Mouse (Mus musculus) bone marrow, adult 2 months (tissue): ENCODE data around the gene Troap. TPM values are rescaled to one million over a fixed set of nuclear protein-coding genes. Genes with fewer than 3 reads are reported as not detected.

Experiments used
- H3K27ac ChIP-seq: fragments of 200-500 bp; 2 replicates; pipeline ENCODE4 v1.5.1; 2012; ENCODE audit warnings: low read depth, mild to moderate bottlenecking, control low read depth, inconsistent platforms, low read length; ENCODE audit not compliant: control insufficient read depth, poor library complexity, insufficient read depth
- H3K4me1 ChIP-seq: fragments of 200-500 bp; 2 replicates; pipeline ENCODE4 v1.6.1; 2011; ENCODE audit warnings: low read length; ENCODE audit not compliant: control insufficient read depth, insufficient read depth
- H3K4me3 ChIP-seq: fragments of 200-500 bp; replicated peaks from 2 replicates; pipeline ENCODE3; 2011; ENCODE audit warnings: mild to moderate bottlenecking, low read depth, low read length, control low read depth; ENCODE audit not compliant: control insufficient read depth
- CTCF ChIP-seq: fragments of 200-500 bp; IDR thresholded peaks from 2 replicates; pipeline ENCODE4 v1.5.1; 2011; ENCODE audit warnings: low read length, control low read depth; ENCODE audit not compliant: control insufficient read depth, insufficient read depth
- POLR2A ChIP-seq: fragments of 200-500 bp; IDR thresholded peaks from 2 replicates; pipeline ENCODE4 v1.6.1; 2011; ENCODE audit warnings: low read depth, mild to moderate bottlenecking, control low read depth, low read length, borderline replicate concordance; ENCODE audit not compliant: control insufficient read depth
- WGBS: fragments of 180-500 bp; shearing (Covaris S2); methylation state at CpG from one replicate; pipeline ENCODE4 v1.1.7; 2018; 5-methylcytosine and 5-hydroxymethylcytosine counted together
- polyA plus RNA-seq: library from polyadenylated mRNA; stranded (reverse); fragments of >200 nt; gene quantifications from 2 replicates; pipeline ENCODE4 v1.2.4, GENCODE M21; 2011; ENCODE audit warnings: low replicate concordance; ENCODE audit not compliant: missing spikeins, insufficient read depth, insufficient read length

Gene Troap
- polyA plus RNA-seq, 1 experiment: 103 TPM

GRCm38 (mm10) chr15:99111809-99112208, 37.4 kb downstream of the Troap start:
- Histone ChIP-seq H3K4me1 (no peaks in the 10 kb centered on the region), H3K4me3 (no peak overlapping the region), H3K27ac (no peak overlapping the region)
- WGBS: 65% methylated on average over 4 of the region's 4 CpGs
- TF ChIP-seq POLR2A (no peak), CTCF (no peak)

GRCm38 (mm10) chr15:99112843-99113395, 38.5 kb downstream of the Troap start:
- H3K27ac ChIP-seq: no peak overlapping the region
- 66% methylated on average over 11 of the region's 11 CpGs for WGBS
- no peak for TF ChIP-seq POLR2A
- TF ChIP-seq CTCF: no peak
- no peaks in the 10 kb centered on the region for H3K4me1 ChIP-seq
- H3K4me3 ChIP-seq: no peak overlapping the region

- TF ChIP-seq POLR2A (no peak), CTCF (peak; percentile 1; the same call in 1 of the 2 replicates)
- no peak overlapping the region for H3K27ac ChIP-seq
- 11% methylated on average over 9 of the region's 9 CpGs for WGBS
These were observed 39.1 kb downstream of the Troap start for GRCm38 (mm10) chr15:99113396-99113975.

DNA sequence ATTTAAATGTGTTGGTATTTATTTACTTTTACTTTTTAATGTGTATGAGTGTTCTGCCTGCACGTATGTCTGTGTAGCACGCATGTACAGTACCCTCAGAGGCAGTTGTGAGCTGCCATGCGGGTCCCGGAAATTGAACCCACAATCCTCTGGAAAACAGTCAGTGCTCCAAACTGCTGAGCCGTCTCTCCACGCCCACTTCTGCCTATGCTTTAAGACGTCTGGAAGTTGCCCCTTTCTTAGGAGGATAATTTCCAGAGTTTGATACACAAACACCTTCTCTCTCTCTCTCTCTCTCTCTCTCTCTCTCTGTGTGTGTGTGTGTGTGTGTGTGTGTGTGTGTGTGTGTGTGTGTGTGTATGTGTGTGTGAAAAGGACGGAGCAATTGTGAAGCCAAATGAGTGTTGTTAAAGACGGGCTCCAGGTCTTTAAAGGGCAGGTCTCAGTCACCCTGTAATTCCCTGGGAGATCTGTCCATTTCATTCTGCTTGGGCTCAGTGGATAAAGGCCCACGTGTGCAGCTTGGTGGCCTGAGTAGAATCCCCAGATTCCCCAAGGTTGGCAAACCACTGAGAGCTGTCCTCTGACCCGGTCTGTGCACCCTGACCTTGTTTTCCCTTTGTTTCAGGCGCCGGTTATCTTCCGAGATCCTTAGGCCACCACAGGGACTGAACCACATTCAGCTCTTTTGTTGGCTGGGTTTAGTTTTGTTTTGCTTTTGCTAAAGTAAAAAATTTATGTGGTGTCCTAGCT, 40.1 kb downstream of the Troap start:
- WGBS: 70% methylated on average over 14 of the region's 14 CpGs
- TF ChIP-seq POLR2A (no peak), CTCF (no peak)
- no peak overlapping the region for H3K27ac ChIP-seq
- H3K4me3 ChIP-seq: no peak overlapping the region
- no peaks in the 10 kb centered on the region for H3K4me1 ChIP-seq

More at GRCm38 (mm10) chr15:99113396-99113975, 39.1 kb downstream of the Troap start:
- Histone ChIP-seq H3K4me1 (no peaks in the 10 kb centered on the region), H3K4me3 (no peak overlapping the region)

GRCm38 (mm10) chr15:99115065-99115423, 40.7 kb downstream of the Troap start:
- no peak for TF ChIP-seq CTCF
- no peak for TF ChIP-seq POLR2A
- WGBS: 79% methylated on average over 7 of the region's 7 CpGs
- Histone ChIP-seq H3K27ac (no peak overlapping the region), H3K4me1 (no peaks in the 10 kb centered on the region), H3K4me3 (no peak overlapping the region)

- TF ChIP-seq CTCF (no peak), POLR2A (no peak)
- 43% methylated on average over 11 of the region's 11 CpGs for WGBS
- no peaks in the 10 kb centered on the region; the same call in 1 of the 2 replicates for H3K4me1 ChIP-seq
- no peak overlapping the region for H3K27ac ChIP-seq
- no peak overlapping the region for H3K4me3 ChIP-seq
These were observed 42.2 kb downstream of the Troap start for GRCm38 (mm10) chr15:99116539-99116938.

DNA sequence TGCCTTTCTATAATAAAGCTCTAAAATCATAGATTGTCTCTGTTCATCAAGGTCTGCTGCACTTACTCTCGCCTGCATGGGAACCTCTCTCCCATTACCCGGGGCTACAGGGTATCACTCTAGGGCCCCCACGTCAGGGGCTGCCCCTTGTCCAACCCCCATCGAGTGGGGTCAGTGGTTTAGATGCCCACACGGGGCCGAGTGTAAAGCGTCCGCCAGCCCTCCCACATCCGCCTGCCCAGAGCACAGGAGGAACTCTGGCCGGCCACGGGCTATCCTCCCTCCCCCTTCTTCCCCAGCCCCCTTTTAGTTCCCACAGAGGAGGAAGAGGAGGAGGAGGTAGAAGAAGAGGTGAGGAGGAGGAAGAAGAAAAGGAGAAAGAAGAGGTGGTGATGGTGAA, 46.4 kb downstream of the Troap start:
- no peak overlapping the region for H3K27ac ChIP-seq
- no peak overlapping the region for H3K4me3 ChIP-seq
- H3K4me1 ChIP-seq: no peaks in the 10 kb centered on the region; the same call in 1 of the 2 replicates
- WGBS: under 1% methylated on average over 11 of the region's 11 CpGs
- TF ChIP-seq CTCF: no peak

DNA sequence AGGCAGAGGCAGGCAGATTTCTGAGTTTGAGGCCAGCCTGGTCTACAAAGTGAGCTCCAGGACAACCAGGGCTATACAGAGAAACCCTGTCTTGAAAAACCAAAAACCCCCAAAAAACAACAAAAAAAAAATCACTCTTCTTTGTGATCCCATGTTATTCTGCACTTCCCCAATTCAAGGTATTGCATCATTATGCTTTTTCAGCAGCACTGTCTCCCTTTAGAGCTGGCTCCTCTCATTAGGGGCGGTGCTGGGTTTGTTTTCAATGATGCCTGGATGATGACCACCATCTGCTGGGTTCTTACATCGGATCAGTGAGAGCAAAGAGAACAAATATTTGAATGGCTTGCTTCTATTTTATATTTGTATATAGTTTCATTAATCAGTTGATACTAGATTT, 48.3 kb downstream of the Troap start:
- Histone ChIP-seq H3K4me1 (no peaks in the 10 kb centered on the region; the same call in 1 of the 2 replicates), H3K4me3 (no peak overlapping the region), H3K27ac (no peak overlapping the region)
- WGBS: 55% methylated on average over 2 of the region's 2 CpGs
- TF ChIP-seq POLR2A (no peak), CTCF (no peak)

DNA sequence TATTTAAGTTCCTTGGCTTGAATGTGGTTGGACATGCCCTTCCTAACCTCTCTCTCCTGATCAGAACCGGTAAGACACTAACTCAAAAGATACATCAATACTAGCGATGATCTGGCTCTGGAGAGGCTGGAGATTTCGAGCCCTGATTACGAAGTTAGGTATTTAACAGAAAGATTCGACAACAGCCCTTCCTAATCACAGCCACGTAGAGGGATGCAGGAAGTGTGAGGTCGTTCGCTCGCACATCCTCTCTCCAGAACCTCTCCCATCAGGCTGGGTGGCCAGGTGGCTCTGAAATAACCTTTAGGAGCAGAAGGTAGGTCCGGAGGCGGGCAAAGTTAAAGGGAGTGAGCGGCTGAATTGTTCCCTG, 51.3 kb downstream of the Troap start, which contains the start of gene Spats2:
TSS of gene Spats2 (plus strand) at position 206 of the 370 bp plus-strand sequence.
- 5% methylated on average over 12 of the region's 12 CpGs for WGBS
- Histone ChIP-seq H3K4me1 (no peaks in the 10 kb centered on the region; the same call in 1 of the 2 replicates), H3K27ac (peak within 1 kb of the TSS; percentile 36; the same call in 1 of the 2 replicates), H3K4me3 (peak within 1 kb of the TSS; percentile 15)
- TF ChIP-seq POLR2A (no peak), CTCF (no peak)
